Mouse (Mus musculus) stomach, postnatal 0 days (tissue): ENCODE results near the gene Ebf3.

Source experiments
- CTCF ChIP-seq: IDR thresholded peaks from 2 replicates; pipeline ENCODE4 v1.5.1; 2016; ENCODE audit warnings: antibody characterized with exemption, low read depth, mild to moderate bottlenecking, moderate library complexity
- EP300 ChIP-seq: optimal IDR thresholded peaks from 2 replicates; pipeline ENCODE3; 2016; ENCODE audit warnings: antibody characterized with exemption

GRCm38 (mm10) chr7:137196536-137196935 is 117.7 kb downstream of the Ebf3 start:
- TF ChIP-seq CTCF (no peak), EP300 (no peak)
